Mouse (Mus musculus) ES-Bruce4 (cell line): Measurements from ENCODE around the gene Ifnar2.

ENCODE experiments used
- CTCF ChIP-seq: IDR thresholded peaks from one replicate; pipeline ENCODE4 v1.8.1; 2011; ENCODE audit warnings: low read depth, low read length
- POLR2A ChIP-seq: IDR thresholded peaks from one replicate; pipeline ENCODE4 v1.8.1; 2011; ENCODE audit warnings: low read length; ENCODE audit not compliant: insufficient read depth

DNA sequence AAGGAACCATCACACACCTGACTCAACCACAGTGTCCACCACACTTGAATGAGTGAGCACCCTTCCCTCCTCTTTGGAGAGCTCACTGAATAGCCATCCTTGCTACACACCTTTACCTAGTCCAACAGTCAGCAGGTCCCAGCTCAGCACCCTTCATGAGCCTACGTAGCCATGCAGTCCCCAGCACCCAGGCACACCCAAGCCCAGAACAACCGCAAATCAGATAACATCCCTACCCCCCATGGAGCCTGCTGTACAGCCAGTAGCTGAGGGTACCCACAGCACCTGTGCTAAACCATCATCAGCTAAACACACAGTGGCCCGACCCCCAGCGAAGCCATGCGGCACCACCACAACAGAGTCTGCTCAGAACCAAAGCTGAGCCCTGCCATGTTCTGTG, 75.5 kb downstream of the Ifnar2 start:
- TF ChIP-seq CTCF (no peak), POLR2A (no peak)
